Mouse (Mus musculus) E14TG2a.4 (cell line): ENCODE results near the gene Gfm1.

Experiments
- CTCF ChIP-seq: conservative IDR thresholded peaks from 2 replicates; pipeline ENCODE4 v1.5.1; 2014; ENCODE audit warnings: low read length
- NANOG ChIP-seq: IDR thresholded peaks from 2 replicates; pipeline ENCODE4 v1.6.1; 2014; ENCODE audit warnings: borderline replicate concordance, low read length, mixed read lengths
- POU5F1 ChIP-seq: IDR thresholded peaks from 2 replicates; pipeline ENCODE4 v1.6.1; 2014; ENCODE audit warnings: low read length, borderline replicate concordance

- TF ChIP-seq CTCF (no peak), POU5F1 (no peak), NANOG (no peak)
Measured at GRCm38 (mm10) chr3:67462015-67462414, 32.1 kb downstream of the Gfm1 start.
